Mouse (Mus musculus) cortical plate, adult 2 months (tissue): ENCODE data around the gene Fam118a.

Experiments used
- CTCF ChIP-seq: fragments of 200-500 bp; IDR thresholded peaks from 2 replicates; pipeline ENCODE4 v1.5.1; 2011; ENCODE audit warnings: mild to moderate bottlenecking, control low read depth, low read length; ENCODE audit not compliant: insufficient read depth; ENCODE audit errors: extremely low read depth
- POLR2A ChIP-seq: fragments of 200-500 bp; IDR thresholded peaks from 2 replicates; pipeline ENCODE4 v1.6.1; 2011; ENCODE audit warnings: mild to moderate bottlenecking, low read length, control low read depth; ENCODE audit not compliant: insufficient read depth; ENCODE audit errors: extremely low read depth

GRCm38 (mm10) chr15:85046230-85046950, 17.6 kb downstream of the Fam118a start:
- TF ChIP-seq CTCF, result no peak
- no peak for TF ChIP-seq POLR2A
